Mouse (Mus musculus): ENCODE results near the gene Zfp52. TPM values are rescaled to one million over a fixed set of nuclear protein-coding genes. Genes with fewer than 3 reads are reported as not detected.

Gene Zfp52
- polyA plus RNA-seq, 1 experiment = not detected

DNA sequence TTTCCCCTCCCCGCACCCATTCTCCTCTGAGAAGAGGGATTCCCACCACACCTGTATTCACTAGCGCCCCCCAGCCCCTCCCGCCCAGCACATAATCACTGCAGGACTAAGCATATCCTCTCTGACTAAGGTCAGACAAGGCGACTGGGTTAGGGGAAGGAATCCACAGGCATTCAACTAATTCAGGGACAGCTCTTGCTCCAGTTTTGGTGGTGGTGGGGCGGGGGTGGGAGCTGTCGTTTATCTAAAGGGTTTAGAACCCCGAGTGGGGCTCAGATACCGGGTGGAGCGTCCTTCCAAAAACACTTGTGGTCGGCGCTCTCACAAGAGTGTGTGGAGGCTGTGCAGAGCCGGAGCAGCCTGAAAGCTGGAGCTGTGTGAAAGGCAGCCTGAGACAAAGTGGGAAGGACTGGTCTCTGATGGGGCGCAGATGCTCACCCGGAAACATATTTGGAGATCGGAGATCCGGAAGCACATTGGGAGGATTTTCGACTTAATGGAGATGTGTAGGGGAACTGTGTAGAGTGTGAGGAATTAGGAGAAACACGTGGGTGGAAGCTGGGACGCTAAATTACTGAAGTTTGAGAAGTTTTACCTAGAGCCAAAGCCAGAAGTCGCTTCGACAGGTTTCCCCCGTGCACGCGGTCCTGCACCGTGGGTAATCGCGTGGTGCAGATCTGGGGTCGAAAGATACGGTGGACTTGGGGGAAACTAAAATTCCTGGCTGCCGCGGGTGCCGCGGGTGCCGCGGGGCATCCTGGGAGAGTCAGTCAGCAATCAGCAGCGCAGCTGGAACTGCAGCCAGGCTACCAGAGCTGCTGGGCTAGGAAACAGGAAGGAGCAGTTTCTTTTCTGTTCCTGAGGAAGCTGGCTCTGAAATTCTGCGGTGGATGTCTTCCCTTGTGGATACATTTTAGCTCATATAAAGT is 18.9 kb upstream of the Zfp52 start:
- no peaks in the 10 kb centered on the region for H3K4me1 ChIP-seq (ENCODE audit: control insufficient read depth, insufficient read depth, low read length)
- H3K27ac ChIP-seq (ENCODE audit: insufficient read depth, low read depth, low read length) = peak overlapping the region; percentile 71
- under 1% methylated on average over 37 of the region's 37 CpGs for WGBS
- TF ChIP-seq CTCF (IDR thresholded peaks at IDR 0.05; ENCODE audit: insufficient read depth, low read depth, low read length) (no peak), POLR2A (IDR thresholded peaks at IDR 0.05; ENCODE audit: insufficient read depth, low read depth, low read length) (no peak; the same call in 1 of the 2 replicates)
- peak overlapping the region; percentile 59 for H3K4me3 ChIP-seq (ENCODE audit: insufficient read depth, low read depth, low read length)

DNA sequence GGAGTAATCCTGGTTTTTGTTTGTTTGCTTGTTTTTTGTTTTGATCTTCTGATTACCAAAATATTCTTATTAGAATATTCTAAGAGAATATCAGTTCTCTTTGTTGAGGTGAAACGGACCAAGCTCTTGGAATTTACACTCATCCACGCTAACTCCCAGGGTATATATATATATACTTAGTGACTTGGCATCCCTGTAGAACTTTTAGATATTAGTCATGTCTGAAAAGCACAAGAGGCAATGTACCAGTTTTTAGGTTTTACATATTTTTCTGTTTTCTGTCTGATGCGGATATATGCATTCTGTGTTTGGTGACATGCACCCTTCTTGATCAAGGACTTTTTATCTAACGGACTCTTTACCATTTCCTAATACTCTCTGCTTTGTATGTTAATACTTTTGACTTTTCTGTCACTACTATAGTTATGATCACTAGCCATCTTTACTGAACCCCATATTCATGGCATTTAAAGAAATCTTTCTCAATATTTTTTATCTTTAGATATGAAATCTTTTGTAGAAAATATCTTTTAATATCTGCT is 18.1 kb upstream of the Zfp52 start:
- TF ChIP-seq POLR2A (IDR thresholded peaks at IDR 0.05; ENCODE audit: insufficient read depth, low read depth, low read length) = no peak
- TF ChIP-seq CTCF (IDR thresholded peaks at IDR 0.05; ENCODE audit: insufficient read depth, low read depth, low read length) = no peak
- Histone ChIP-seq H3K27ac (ENCODE audit: insufficient read depth, low read depth, low read length) (0 out of 2 replicates have a peak overlapping the region, but pooled peaks have one; percentile 71), H3K4me1 (ENCODE audit: control insufficient read depth, insufficient read depth, low read length) (no peaks in the 10 kb centered on the region), H3K4me3 (ENCODE audit: insufficient read depth, low read depth, low read length) (peak overlapping the region; percentile 59; the same call in 1 of the 2 replicates)
- 18% methylated on average over 4 of the region's 4 CpGs for WGBS

DNA sequence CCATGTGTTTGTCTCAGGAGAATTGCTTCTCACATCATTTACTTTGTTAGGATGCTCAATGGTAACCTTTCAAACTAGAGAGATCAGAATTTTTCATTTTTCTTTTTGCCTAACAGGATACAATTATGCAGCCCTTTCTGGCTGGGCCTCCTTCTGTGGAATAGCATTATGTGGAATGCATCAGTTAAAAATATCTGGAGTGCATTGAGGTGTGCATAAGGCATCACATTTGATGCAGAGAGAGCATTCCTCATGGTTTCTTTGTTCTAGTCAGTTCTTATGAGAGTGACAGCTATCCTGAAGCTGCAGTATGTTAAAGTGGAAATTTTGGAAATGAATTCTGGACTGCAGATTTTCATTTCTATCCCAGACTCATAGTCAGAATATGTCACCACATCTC is 9.1 kb upstream of the Zfp52 start:
- Histone ChIP-seq H3K4me1 (ENCODE audit: control insufficient read depth, insufficient read depth, low read length) (peaks cover 2% of the 10 kb centered on the region; the same call in 1 of the 2 replicates), H3K27ac (ENCODE audit: insufficient read depth, low read depth, low read length) (no peak overlapping the region), H3K4me3 (ENCODE audit: insufficient read depth, low read depth, low read length) (no peak overlapping the region)
- TF ChIP-seq CTCF (IDR thresholded peaks at IDR 0.05; ENCODE audit: insufficient read depth, low read depth, low read length) (no peak), POLR2A (IDR thresholded peaks at IDR 0.05; ENCODE audit: insufficient read depth, low read depth, low read length) (no peak)

DNA sequence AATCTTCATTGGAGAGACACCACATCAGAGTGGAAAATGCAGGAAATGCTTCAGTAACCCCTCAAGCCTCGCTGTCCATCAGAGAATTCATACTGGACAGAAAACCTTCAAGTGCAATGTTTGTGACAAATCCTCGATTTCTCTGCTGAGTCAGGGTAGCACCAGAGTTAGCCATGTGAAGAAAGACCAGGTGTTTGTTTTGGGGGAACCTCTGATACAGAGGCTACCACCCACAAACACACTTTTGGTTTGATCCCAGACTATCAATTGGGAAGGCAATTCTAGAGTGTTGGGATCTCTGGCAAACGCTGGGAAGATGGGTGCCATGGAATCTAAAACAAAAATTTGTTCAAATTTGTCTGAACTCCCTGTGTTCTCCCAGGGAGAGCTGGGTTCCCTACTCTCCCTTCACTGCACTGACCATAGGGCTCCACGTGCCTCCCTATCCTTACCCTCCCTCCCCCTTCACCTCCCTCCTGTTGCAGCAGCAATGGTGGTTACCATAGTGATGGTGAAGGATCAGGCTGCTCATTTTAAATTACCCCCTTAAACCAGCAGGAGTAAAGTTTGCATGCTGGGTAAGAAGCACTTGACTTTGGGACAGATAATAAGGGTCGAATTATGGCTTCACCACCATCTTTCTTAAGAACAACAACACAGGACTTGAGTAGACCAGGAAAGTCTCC is 4.6 kb upstream of the Zfp52 start:
- TF ChIP-seq CTCF (IDR thresholded peaks at IDR 0.05; ENCODE audit: insufficient read depth, low read depth, low read length) (no peak), POLR2A (IDR thresholded peaks at IDR 0.05; ENCODE audit: insufficient read depth, low read depth, low read length) (no peak)
- Histone ChIP-seq H3K4me1 (ENCODE audit: control insufficient read depth, insufficient read depth, low read length) (peaks cover 5% of the 10 kb centered on the region; the same call in 1 of the 2 replicates), H3K4me3 (ENCODE audit: insufficient read depth, low read depth, low read length) (no peak overlapping the region), H3K27ac (ENCODE audit: insufficient read depth, low read depth, low read length) (no peak overlapping the region)
- WGBS = 60% methylated on average over 5 of the region's 5 CpGs

DNA sequence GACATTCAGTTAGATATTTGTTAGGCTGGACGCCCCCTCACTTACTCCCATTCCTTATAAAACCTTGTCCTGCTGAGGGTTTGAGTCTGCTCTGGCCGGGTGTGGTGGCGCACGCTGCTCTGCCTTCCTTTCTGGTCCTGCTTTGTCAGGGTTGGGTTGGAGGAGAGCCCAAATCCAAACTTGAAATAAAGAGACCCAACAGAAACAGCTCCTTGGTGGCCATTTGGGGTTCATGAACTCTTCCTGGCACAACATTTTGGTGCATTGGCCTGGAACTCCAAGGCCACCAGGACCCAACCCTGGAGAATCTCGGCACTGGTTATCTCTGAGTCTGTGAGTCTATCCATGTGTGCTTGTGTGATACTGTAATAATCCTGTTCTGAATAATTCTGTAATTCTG is 3.7 kb upstream of the Zfp52 start:
- peaks cover 5% of the 10 kb centered on the region; the same call in 1 of the 2 replicates for H3K4me1 ChIP-seq (ENCODE audit: control insufficient read depth, insufficient read depth, low read length)
- H3K4me3 ChIP-seq (ENCODE audit: insufficient read depth, low read depth, low read length) = peak overlapping the region; percentile 94
- H3K27ac ChIP-seq (ENCODE audit: insufficient read depth, low read depth, low read length) = peak overlapping the region; percentile 90
- 17% methylated on average over 5 of the region's 5 CpGs for WGBS
- no peak for TF ChIP-seq POLR2A (IDR thresholded peaks at IDR 0.05; ENCODE audit: insufficient read depth, low read depth, low read length)
- TF ChIP-seq CTCF (IDR thresholded peaks at IDR 0.05; ENCODE audit: insufficient read depth, low read depth, low read length) = no peak

DNA sequence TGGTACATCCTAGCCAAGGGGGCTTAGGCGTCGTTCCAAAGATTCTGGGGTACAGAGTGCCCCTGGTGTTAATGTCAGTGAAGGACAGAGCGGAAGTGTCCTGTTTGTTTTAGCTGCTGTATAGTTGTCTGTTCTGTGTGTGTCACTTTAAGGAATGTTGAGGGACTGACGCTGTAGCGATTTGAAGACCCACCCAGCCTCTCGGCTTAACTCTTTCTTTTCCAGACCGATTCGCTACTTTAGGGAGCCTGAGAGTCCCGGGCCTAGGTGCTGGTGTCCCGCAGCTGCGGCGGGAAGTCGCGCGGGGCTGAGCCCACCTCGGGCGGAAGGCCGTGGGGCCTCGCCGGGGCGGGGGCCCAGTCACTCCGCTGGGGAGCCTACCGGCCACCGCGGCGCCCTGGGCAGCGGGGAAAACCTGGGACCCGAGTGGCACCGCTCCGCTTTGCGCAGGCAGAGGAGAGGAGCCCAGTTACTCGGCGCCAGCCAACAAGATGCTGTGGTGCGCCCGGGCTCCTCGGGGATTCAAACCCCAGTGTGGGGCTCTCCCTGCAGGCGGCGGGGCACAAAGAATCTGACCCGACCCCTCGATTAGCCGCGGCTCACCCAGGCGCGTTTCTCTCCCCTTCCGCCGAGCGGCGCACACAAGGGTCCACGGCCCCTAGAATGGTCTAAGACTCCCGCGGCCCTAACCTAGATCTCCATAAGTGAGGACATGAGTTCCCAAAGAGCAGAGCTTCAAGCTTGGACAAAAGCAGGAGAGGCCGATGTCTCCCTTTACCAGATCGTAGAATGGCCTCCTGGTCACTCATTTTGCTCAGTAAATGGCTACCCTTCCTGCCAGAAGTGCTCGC is 3.0 kb upstream of the Zfp52 start:
- Histone ChIP-seq H3K4me3 (ENCODE audit: insufficient read depth, low read depth, low read length) (peak overlapping the region; percentile 94), H3K4me1 (ENCODE audit: control insufficient read depth, insufficient read depth, low read length) (peaks cover 5% of the 10 kb centered on the region; the same call in 1 of the 2 replicates), H3K27ac (ENCODE audit: insufficient read depth, low read depth, low read length) (peak overlapping the region; percentile 90)
- TF ChIP-seq POLR2A (IDR thresholded peaks at IDR 0.05; ENCODE audit: insufficient read depth, low read depth, low read length) = 0 out of 2 replicates have a peak, but pooled peaks have one; percentile 48
- no peak for TF ChIP-seq CTCF (IDR thresholded peaks at IDR 0.05; ENCODE audit: insufficient read depth, low read depth, low read length)
- WGBS = under 1% methylated on average over 54 of the region's 54 CpGs

DNA sequence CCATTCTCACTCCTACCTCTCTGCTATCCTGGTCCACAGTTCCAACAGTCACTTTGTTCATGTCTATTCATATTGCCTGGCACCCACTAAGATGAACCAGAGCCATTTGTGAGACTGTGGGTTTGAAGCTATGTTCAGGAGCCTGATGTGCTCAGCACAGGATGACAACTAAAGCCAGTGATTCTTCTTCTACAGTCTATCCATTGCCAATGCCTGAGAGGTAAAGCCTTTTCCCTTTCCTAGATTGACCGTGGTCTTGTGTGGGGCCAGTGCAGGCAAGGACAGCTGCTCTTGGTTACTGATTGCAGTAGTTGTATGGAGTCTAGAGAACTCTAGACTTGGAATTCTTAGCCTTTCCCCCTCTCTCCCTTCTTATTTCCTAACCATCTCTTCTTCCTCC is 1.4 kb upstream of the Zfp52 start:
- TF ChIP-seq CTCF (IDR thresholded peaks at IDR 0.05; ENCODE audit: insufficient read depth, low read depth, low read length) (no peak), POLR2A (IDR thresholded peaks at IDR 0.05; ENCODE audit: insufficient read depth, low read depth, low read length) (no peak)
- WGBS = 100% methylated on average over 1 of the region's 1 CpGs
- H3K27ac ChIP-seq (ENCODE audit: insufficient read depth, low read depth, low read length) = no peak overlapping the region
- no peak overlapping the region for H3K4me3 ChIP-seq (ENCODE audit: insufficient read depth, low read depth, low read length)
- peaks cover 5% of the 10 kb centered on the region; the same call in 1 of the 2 replicates for H3K4me1 ChIP-seq (ENCODE audit: control insufficient read depth, insufficient read depth, low read length)

DNA sequence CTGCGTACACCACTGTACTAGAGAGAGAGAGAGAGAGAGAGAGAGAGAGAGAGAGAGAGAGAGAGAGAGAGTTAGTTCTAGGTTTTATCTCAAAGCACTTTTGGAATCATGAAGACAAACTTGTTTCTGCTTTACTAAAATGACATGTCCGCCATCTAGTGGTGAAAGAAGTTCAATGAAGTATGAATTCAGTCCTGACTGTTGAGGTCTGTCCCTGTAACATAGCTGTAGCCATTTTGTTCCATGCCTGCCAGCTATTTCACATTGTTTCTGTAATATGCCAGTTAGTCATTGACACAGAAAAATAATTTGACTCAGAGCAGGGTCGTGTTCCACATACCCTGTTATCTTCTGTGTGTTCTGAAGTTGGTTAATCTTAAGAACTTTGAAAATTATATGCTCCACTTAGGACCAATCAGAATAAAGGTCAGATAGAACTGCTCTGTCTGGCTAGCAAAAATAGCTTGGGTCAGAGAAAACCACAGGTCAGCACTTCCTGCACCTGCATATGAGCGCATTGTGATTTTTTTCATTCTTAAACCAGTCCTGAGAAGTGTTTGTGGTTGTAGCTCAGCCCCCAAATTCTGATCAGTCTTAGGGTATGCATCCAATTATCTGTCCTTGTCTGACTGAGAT is 761 bp upstream of the Zfp52 start:
- no peak for TF ChIP-seq CTCF (IDR thresholded peaks at IDR 0.05; ENCODE audit: insufficient read depth, low read depth, low read length)
- no peak for TF ChIP-seq POLR2A (IDR thresholded peaks at IDR 0.05; ENCODE audit: insufficient read depth, low read depth, low read length)
- H3K27ac ChIP-seq (ENCODE audit: insufficient read depth, low read depth, low read length) = peak overlapping the region; percentile 16; the same call in 1 of the 2 replicates
- 14% methylated on average over 4 of the region's 4 CpGs for WGBS

More for the DNA sequence above, 761 bp upstream of the Zfp52 start:
- Histone ChIP-seq H3K4me1 (ENCODE audit: control insufficient read depth, insufficient read depth, low read length) (peaks cover 5% of the 10 kb centered on the region; the same call in 1 of the 2 replicates), H3K4me3 (ENCODE audit: insufficient read depth, low read depth, low read length) (no peak overlapping the region)

Data from olfactory bulb, adult 2 months (tissue).